Mouse (Mus musculus) midbrain, embryonic 16.5 days (tissue): ENCODE data around the gene Zfyve28. TPM values are rescaled to one million over a fixed set of nuclear protein-coding genes. Genes with fewer than 3 reads are reported as not detected.

Experiments
- ATAC-seq: fragments of 200-750 bp; cut with Nextera tagmentation; 2 replicates; pipeline ENCODE4 v1.8.0; 2017; ENCODE audit warnings: moderate TSS enrichment
- H3K27ac ChIP-seq: fragments of 300-500 bp; sonication (generic); 2 replicates; pipeline ENCODE4 v1.5.1; 2014; ENCODE audit warnings: mild to moderate bottlenecking, low read length, mixed read lengths
- H3K27me3 ChIP-seq: fragments of 300-500 bp; sonication (generic); 2 replicates; pipeline ENCODE4 v1.6.1; 2014; ENCODE audit warnings: low read depth, low read length, mixed read lengths; ENCODE audit not compliant: control insufficient read depth, insufficient read depth
- H3K36me3 ChIP-seq: fragments of 300-500 bp; sonication (generic); 2 replicates; pipeline ENCODE4 v1.6.1; 2014; ENCODE audit warnings: mild to moderate bottlenecking, low read length, moderate library complexity, mixed read lengths; ENCODE audit not compliant: control insufficient read depth, insufficient read depth
- H3K4me1 ChIP-seq: fragments of 300-500 bp; sonication (generic); 2 replicates; pipeline ENCODE4 v1.6.1; 2014; ENCODE audit warnings: mild to moderate bottlenecking, low read length, mixed read lengths; ENCODE audit not compliant: control insufficient read depth, insufficient read depth
- H3K4me2 ChIP-seq: fragments of 300-500 bp; sonication (generic); 2 replicates; pipeline ENCODE4 v1.6.1; 2014; ENCODE audit warnings: mild to moderate bottlenecking, low read length, mixed read lengths
- H3K4me3 ChIP-seq: fragments of 300-500 bp; sonication (generic); 2 replicates; pipeline ENCODE4 v1.5.1; 2014; ENCODE audit warnings: low read depth, mild to moderate bottlenecking, low read length, moderate library complexity, mixed read lengths
- H3K9ac ChIP-seq: fragments of 300-500 bp; sonication (generic); 2 replicates; pipeline ENCODE4 v1.6.1; 2014; ENCODE audit warnings: low read depth, low read length, mixed read lengths
- H3K9me3 ChIP-seq: fragments of 300-500 bp; sonication (generic); replicated peaks from 2 replicates; pipeline ENCODE4 v1.6.1; 2014; ENCODE audit warnings: mild to moderate bottlenecking, low read length, mixed read lengths; ENCODE audit not compliant: control insufficient read depth, poor library complexity, severe bottlenecking
- WGBS: fragments of 180-500 bp; shearing (Covaris S2); extraction: QIAGEN DNeasy Blood & Tissue Kit; methylation state at CpG from one replicate; pipeline ENCODE4 v1.1.7; 2014; 5-methylcytosine and 5-hydroxymethylcytosine counted together
- polyA plus RNA-seq: library from polyadenylated mRNA; unstranded; fragments of >200 nt; fragmentation: Nextera tagmentation; extraction: Ambion mirVana; gene quantifications from 2 replicates; pipeline ENCODE4 v1.2.1, GENCODE M21; 2015

The Zfyve28 gene
- polyA plus RNA-seq, 1 experiment from 2014 or later: 4.0 TPM

DNA sequence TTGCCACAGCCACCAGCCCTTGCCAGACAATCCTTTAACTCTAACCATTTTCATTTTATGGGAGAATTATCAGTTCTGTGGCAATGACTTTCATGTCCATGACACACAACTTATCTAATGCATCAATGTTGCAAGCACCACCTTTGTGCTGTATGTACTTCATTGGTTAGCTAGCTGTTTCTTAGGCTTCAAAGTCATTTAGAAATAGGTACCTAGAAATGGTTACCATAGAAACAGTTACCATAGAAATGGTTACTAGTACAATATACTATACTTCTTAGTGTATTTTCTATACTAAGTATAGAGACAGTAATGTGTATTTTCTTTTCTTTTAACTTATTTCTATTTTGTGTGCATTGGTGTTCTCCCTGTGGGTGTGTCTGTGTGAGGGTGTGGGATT lies 37.0 kb upstream of the Zfyve28 start:
- H3K4me3 ChIP-seq: no peak overlapping the region
- H3K27me3 ChIP-seq: no peaks in the 10 kb centered on the region
- no peak overlapping the region for H3K9ac ChIP-seq
- H3K36me3 ChIP-seq: no peaks in the 10 kb centered on the region
- peak overlapping the region; percentile 47 for H3K27ac ChIP-seq
- H3K9me3 ChIP-seq: no peaks in the 10 kb centered on the region
- ATAC-seq: no peak; the same call in 1 of the 2 replicates
- no peak overlapping the region for H3K4me2 ChIP-seq
- peaks cover 14% of the 10 kb centered on the region for H3K4me1 ChIP-seq

DNA sequence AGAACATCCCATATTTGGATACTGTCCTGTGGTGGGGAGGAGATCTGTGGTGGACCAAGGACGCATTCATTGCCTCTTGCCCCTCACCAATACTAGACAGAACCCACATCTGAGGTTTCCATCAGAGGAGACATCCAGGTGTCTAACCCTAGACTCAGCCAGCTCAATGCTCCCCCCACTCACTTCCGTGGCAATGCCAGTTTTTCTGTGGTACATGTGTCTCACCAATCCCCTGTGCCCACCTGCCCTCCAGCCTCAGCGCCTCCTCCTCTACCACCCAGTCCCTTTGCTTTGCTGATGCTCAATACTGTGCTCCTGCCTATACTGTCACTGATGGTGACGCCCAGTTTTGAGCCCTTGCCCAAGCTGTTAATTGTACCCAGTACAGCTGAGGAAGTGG lies 33.0 kb upstream of the Zfyve28 start:
- no peak overlapping the region for H3K9ac ChIP-seq
- no peaks in the 10 kb centered on the region for H3K9me3 ChIP-seq
- H3K4me1 ChIP-seq: peaks cover 6% of the 10 kb centered on the region
- 88% methylated on average over 4 of the region's 4 CpGs for WGBS
- H3K27me3 ChIP-seq: no peaks in the 10 kb centered on the region
- no peak overlapping the region for H3K27ac ChIP-seq
- H3K36me3 ChIP-seq: no peaks in the 10 kb centered on the region
- ATAC-seq: no peak
- H3K4me2 ChIP-seq: no peak overlapping the region
- H3K4me3 ChIP-seq: no peak overlapping the region

DNA sequence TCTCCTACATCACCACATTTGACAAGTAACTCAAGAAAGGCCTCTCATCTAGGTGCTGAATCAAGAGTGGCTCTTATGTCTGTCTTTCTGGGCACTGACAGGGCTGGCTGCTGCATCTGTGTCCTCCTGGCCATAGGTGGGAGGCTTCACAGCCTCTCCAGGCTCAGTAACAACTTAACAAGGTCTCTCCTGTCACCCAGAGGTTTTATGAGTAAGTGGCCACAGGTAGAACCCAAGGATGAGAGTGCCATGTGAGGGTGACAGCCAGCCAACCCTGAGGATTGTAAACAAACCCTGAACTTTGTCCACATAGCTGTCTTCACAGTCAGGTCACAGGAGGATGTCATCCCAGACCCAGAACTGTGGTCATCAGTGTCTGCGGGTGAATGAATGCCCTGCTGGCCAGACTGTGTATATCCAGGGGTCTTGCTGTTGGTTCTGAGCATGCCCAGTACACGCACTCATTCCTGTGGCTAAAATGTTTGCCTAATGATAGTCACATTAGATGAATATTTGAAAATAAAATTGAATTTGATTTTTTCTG lies 31.3 kb upstream of the Zfyve28 start:
- ATAC-seq: no peak
- Histone ChIP-seq H3K27me3 (no peaks in the 10 kb centered on the region), H3K36me3 (no peaks in the 10 kb centered on the region)

DNA sequence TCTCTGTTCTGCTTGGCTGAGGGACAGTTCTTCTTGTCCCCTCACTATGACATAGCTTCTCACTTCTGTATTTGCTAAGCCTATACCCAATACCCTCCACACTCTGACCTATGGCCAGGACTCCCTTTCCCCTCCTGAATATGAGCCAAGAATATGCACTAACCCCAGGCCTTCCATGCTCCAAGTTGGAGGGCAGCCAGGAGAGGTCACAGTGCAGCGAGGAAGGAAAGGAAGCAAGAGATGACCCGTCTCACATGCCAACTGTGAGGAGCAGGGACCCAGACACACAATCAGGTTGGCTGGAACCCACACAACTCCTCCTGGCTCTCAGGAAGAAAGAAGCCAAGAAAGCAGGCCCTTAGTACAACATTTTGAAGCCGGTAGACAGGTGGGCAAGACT lies 20.8 kb upstream of the Zfyve28 start:
- Histone ChIP-seq H3K9ac (no peak overlapping the region), H3K27me3 (no peaks in the 10 kb centered on the region), H3K36me3 (no peaks in the 10 kb centered on the region), H3K4me2 (no peak overlapping the region), H3K4me3 (no peak overlapping the region), H3K27ac (no peak overlapping the region), H3K9me3 (no peaks in the 10 kb centered on the region), H3K4me1 (no peaks in the 10 kb centered on the region)
- ATAC-seq: no peak
- 78% methylated on average over 3 of the region's 3 CpGs for WGBS

More for the DNA sequence above, 31.3 kb upstream of the Zfyve28 start:
- no peak overlapping the region for H3K27ac ChIP-seq
- no peak overlapping the region for H3K9ac ChIP-seq
- H3K4me3 ChIP-seq: no peak overlapping the region
- no peaks in the 10 kb centered on the region for H3K4me1 ChIP-seq
- WGBS: 76% methylated on average over 2 of the region's 2 CpGs
- no peaks in the 10 kb centered on the region for H3K9me3 ChIP-seq
- no peak overlapping the region for H3K4me2 ChIP-seq

DNA sequence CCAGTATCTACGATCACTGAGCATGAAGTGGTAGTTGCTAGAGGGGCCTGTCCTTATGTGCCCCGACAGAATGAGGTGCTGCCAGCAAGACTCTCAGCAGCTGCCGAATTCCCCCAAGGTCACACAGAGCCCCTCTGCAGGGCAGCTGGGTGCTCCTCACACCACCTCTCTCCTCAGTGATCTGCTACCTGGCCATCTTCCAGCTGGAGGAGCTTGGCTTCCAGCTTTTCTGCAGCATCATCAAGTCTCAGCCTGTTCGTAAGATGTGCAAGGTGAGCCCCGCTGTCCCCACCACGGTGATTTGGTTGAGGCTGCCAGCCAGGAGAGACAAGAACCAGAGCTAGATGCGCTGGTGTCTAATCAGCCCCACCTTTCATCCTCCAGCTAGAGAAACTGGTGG lies 14.1 kb upstream of the Zfyve28 start:
- no peaks in the 10 kb centered on the region for H3K27me3 ChIP-seq
- H3K9ac ChIP-seq: no peak overlapping the region
- 86% methylated on average over 7 of the region's 7 CpGs for WGBS
- no peak overlapping the region for H3K4me3 ChIP-seq
- H3K4me1 ChIP-seq: no peaks in the 10 kb centered on the region
- no peaks in the 10 kb centered on the region for H3K36me3 ChIP-seq
- ATAC-seq: no peak
- no peak overlapping the region for H3K27ac ChIP-seq
- H3K4me2 ChIP-seq: no peak overlapping the region
- H3K9me3 ChIP-seq: no peaks in the 10 kb centered on the region

DNA sequence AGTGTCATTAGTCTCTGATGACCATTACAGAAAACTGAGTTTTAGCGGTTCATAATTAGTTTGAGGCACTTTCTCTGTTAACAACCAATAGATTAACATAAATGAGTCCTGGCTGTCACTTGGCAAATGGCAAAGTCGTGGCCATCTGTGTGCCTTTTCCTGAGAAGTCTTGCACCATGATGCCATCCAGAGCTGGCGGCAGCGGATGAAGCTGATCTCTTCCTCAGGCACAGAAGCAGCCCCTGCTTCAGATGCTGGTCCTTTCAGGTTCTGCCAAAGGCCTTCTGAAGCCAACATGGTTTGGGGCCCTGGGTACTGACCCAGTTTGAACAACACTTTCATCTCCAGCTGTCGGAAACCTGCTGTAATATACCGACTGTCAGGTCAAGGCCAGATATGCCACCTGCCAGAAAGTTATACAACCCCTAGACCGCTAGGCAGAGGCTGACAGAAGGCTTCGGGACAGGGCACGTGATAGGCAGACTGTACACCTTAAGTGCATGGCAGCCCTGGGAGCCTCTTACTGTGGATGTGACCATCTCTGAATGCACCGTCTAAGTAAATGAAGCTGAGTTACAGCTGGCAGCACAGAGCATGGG lies 10.8 kb upstream of the Zfyve28 start:
- Histone ChIP-seq H3K9ac (no peak overlapping the region), H3K27me3 (no peaks in the 10 kb centered on the region), H3K27ac (no peak overlapping the region), H3K4me1 (no peaks in the 10 kb centered on the region), H3K9me3 (no peaks in the 10 kb centered on the region), H3K4me2 (no peak overlapping the region), H3K36me3 (no peaks in the 10 kb centered on the region), H3K4me3 (no peak overlapping the region)
- no peak for ATAC-seq
- 89% methylated on average over 10 of the region's 10 CpGs for WGBS

DNA sequence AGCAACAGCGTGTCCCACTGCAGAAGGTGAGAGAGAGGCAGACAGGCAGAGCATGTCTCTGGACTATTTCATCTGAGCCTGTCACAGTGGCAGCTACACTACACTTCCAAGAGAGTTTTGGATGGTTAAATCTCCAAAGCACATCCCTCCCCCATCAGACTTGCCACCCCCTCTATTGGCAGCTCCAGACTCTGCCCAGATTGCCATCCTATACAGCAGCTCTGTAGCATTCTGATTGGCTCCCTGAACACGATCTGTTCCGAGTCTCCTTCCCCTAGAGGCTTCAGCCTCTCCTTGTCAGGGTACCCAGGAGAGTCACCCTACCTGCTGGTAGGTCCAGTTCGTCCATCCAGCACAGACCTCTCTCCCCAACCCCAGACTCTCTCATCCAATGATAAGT lies 9.8 kb upstream of the Zfyve28 start:
- Histone ChIP-seq H3K9me3 (no peaks in the 10 kb centered on the region), H3K4me2 (no peak overlapping the region), H3K4me3 (no peak overlapping the region), H3K36me3 (no peaks in the 10 kb centered on the region), H3K27ac (no peak overlapping the region), H3K4me1 (no peaks in the 10 kb centered on the region), H3K9ac (no peak overlapping the region), H3K27me3 (no peaks in the 10 kb centered on the region)
- WGBS: 52% methylated on average over 4 of the region's 4 CpGs
- ATAC-seq: no peak

DNA sequence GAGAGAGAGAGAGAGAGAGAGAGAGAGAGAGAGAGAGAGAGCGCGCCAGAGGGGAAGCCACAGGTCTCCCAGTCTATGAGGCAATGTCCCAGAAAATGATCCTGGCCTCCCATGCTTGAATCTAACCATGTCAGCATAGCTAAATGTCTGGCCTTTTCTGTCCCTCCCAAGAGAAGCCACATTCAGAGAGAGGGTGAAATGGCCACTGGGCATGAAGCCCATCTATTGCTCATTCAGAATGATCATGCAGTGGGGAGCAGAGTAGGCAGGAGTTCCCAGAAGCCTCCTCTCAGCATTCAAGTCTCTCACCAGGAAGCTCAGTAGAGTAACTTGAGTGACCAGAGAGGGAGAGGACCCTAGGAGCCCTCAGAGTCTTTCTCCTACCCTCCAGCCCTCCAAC lies 6.9 kb upstream of the Zfyve28 start:
- no peak for ATAC-seq
- Histone ChIP-seq H3K9ac (no peak overlapping the region), H3K4me3 (no peak overlapping the region), H3K36me3 (no peaks in the 10 kb centered on the region), H3K27ac (no peak overlapping the region), H3K9me3 (no peaks in the 10 kb centered on the region), H3K27me3 (no peaks in the 10 kb centered on the region), H3K4me1 (no peaks in the 10 kb centered on the region), H3K4me2 (no peak overlapping the region)
- 90% methylated on average over 2 of the region's 2 CpGs for WGBS

DNA sequence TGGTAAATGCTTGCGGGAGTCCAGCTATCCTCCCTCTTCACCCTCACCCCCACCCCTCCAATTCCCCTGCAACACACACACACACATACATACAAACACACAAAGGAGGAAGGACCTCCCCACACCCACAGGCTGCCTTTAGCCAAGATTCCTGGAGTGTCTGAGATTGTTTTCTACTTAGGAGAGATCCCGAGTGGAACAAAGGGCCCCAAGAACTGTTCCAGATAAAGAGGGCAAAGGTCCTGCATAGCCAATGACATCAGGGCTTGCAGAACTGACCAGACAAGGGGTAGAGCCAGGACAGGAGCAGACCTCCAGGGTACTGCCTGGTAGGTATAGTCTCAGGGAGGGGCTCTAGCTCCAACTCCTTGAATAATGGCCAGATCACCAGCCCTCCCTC lies 6.4 kb upstream of the Zfyve28 start:
- no peak for ATAC-seq
- WGBS: 27% methylated on average over 2 of the region's 2 CpGs
- no peak overlapping the region for H3K4me2 ChIP-seq
- H3K36me3 ChIP-seq: no peaks in the 10 kb centered on the region
- H3K27ac ChIP-seq: no peak overlapping the region
- H3K4me3 ChIP-seq: no peak overlapping the region
- H3K9me3 ChIP-seq: no peaks in the 10 kb centered on the region
- no peaks in the 10 kb centered on the region for H3K4me1 ChIP-seq
- no peaks in the 10 kb centered on the region for H3K27me3 ChIP-seq
- H3K9ac ChIP-seq: no peak overlapping the region
